16 mouse cellular contexts compared by ENCODE assay signal in the genomic region with DNA sequence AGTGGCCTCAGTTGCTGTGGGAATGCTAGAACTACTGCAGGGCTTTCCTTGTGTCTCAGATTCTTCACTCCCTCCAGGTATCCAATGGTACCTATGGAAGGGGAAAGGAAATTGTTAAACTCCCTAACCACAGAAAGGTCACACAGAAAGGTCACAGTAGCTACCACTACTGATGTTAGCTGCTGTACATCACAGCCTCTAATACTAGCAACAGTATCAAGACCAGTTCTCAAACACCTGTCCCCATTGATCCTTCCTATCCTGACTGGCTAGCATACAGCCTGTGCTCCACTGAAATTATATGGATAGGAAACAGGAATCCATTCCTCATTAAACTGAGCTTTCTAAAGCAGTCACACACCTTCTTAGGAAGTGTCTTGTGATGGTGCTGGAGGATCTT. TPM values are rescaled to one million over a fixed set of nuclear protein-coding genes. Genes with fewer than 3 reads are reported as not detected.
DNase-seq lines count a peak whose midpoint lies in the region; ATAC-seq lines count a peak whose summit lies in the region.
"Had no signal": no experiment of that assay in that cellular context is flagged by ENCODE, and none has a peak within 500 bp of the region (broad histone marks: within the 10 kb centered on the region; RNA-seq: fewer than 3 reads in every experiment).

No protein-coding gene starts in this region.

- ATAC-seq in hindbrain, embryonic 13.5 days (ENCODE audit: low FRiP score) = peak; percentile 37; the same call in 1 of the 2 replicates
- ATAC-seq in hindbrain, embryonic 16.5 days = no peak
- peak; percentile 61 for ATAC-seq in midbrain, embryonic 13.5 days
- ATAC-seq in midbrain, embryonic 15.5 days (replicated peaks) = no peak
- ATAC-seq in limb, embryonic 15.5 days (ENCODE audit: insufficient number of reproducible peaks, low FRiP score, low TSS enrichment, low read depth) = 0 out of 2 replicates have a peak, but pooled peaks have one; percentile 21
- 0 out of 2 replicates have a peak, but pooled peaks have one; percentile 16 for ATAC-seq in stomach, embryonic 16.5 days (ENCODE audit: insufficient read depth, low FRiP score)

- H3K4me3 ChIP-seq in hindbrain, embryonic 13.5 days = no peak overlapping the region
- no peak overlapping the region for H3K4me3 ChIP-seq in hindbrain, embryonic 16.5 days (ENCODE audit: low read length)
- no peak overlapping the region for H3K4me3 ChIP-seq in midbrain, embryonic 13.5 days (replicated peaks)
- no peak overlapping the region for H3K4me3 ChIP-seq in midbrain, embryonic 15.5 days
- H3K4me3 ChIP-seq in limb, embryonic 15.5 days = no peak overlapping the region
- H3K4me3 ChIP-seq in stomach, embryonic 16.5 days (replicated peaks; ENCODE audit: low read length) = no peak overlapping the region
- H3K4me3 ChIP-seq: left cerebral cortex, adult 2 months had no signal

- H3K9me3 ChIP-seq in hindbrain, embryonic 13.5 days = peaks cover 78% of the 10 kb centered on the region
- peaks cover 61% of the 10 kb centered on the region for H3K9me3 ChIP-seq in hindbrain, embryonic 16.5 days (ENCODE audit: control insufficient read depth, low read length)
- H3K9me3 ChIP-seq in midbrain, embryonic 13.5 days = peaks cover 76% of the 10 kb centered on the region
- H3K9me3 ChIP-seq in midbrain, embryonic 15.5 days = peaks cover 74% of the 10 kb centered on the region
- peaks cover 55% of the 10 kb centered on the region for H3K9me3 ChIP-seq in limb, embryonic 15.5 days
- peaks cover 55% of the 10 kb centered on the region for H3K9me3 ChIP-seq in stomach, embryonic 16.5 days (replicated peaks; ENCODE audit: control insufficient read depth, low read length)

- no peaks in the 10 kb centered on the region for H3K36me3 ChIP-seq in hindbrain, embryonic 13.5 days
- no peaks in the 10 kb centered on the region for H3K36me3 ChIP-seq in hindbrain, embryonic 16.5 days (ENCODE audit: control insufficient read depth, insufficient read depth, low read length)
- H3K36me3 ChIP-seq in midbrain, embryonic 13.5 days = no peaks in the 10 kb centered on the region
- H3K36me3 ChIP-seq in midbrain, embryonic 15.5 days (replicated peaks) = no peaks in the 10 kb centered on the region
- H3K36me3 ChIP-seq in limb, embryonic 15.5 days = no peaks in the 10 kb centered on the region
- no peaks in the 10 kb centered on the region for H3K36me3 ChIP-seq in stomach, embryonic 16.5 days (ENCODE audit: control insufficient read depth, insufficient read depth, low read length)

- no peaks in the 10 kb centered on the region for H3K27me3 ChIP-seq in hindbrain, embryonic 13.5 days
- no peaks in the 10 kb centered on the region for H3K27me3 ChIP-seq in hindbrain, embryonic 16.5 days (replicated peaks; ENCODE audit: control insufficient read depth, insufficient read depth, low read length)
- no peaks in the 10 kb centered on the region for H3K27me3 ChIP-seq in midbrain, embryonic 13.5 days
- no peaks in the 10 kb centered on the region for H3K27me3 ChIP-seq in midbrain, embryonic 15.5 days (replicated peaks)
- H3K27me3 ChIP-seq in limb, embryonic 15.5 days = no peaks in the 10 kb centered on the region
- H3K27me3 ChIP-seq in stomach, embryonic 16.5 days (ENCODE audit: control insufficient read depth, insufficient read depth, low read length) = no peaks in the 10 kb centered on the region

- H3K4me2 ChIP-seq in hindbrain, embryonic 13.5 days = no peak overlapping the region
- no peak overlapping the region for H3K4me2 ChIP-seq in hindbrain, embryonic 16.5 days (ENCODE audit: low read length)
- no peak overlapping the region for H3K4me2 ChIP-seq in midbrain, embryonic 13.5 days (replicated peaks)
- H3K4me2 ChIP-seq in midbrain, embryonic 15.5 days = no peak overlapping the region
- H3K4me2 ChIP-seq in limb, embryonic 15.5 days = no peak overlapping the region
- H3K4me2 ChIP-seq in stomach, embryonic 16.5 days (ENCODE audit: low read depth, low read length) = no peak overlapping the region

- DNase-seq in natural killer cell, adult 2 months (ENCODE audit: low spot score in 2 of 2) = no peak
- DNase-seq: cerebellum, adult 11-12 months; gastrocnemius, postnatal 36 days; kidney, adult 11 months; thymus, postnatal 36 days had no signal

- H3K27ac ChIP-seq in hindbrain, embryonic 13.5 days = no peak overlapping the region
- no peak overlapping the region for H3K27ac ChIP-seq in hindbrain, embryonic 16.5 days (ENCODE audit: low read depth, low read length)
- H3K27ac ChIP-seq in midbrain, embryonic 13.5 days = no peak overlapping the region
- no peak overlapping the region for H3K27ac ChIP-seq in midbrain, embryonic 15.5 days
- no peak overlapping the region for H3K27ac ChIP-seq in limb, embryonic 15.5 days
- no peak overlapping the region for H3K27ac ChIP-seq in stomach, embryonic 16.5 days (ENCODE audit: low read length)
- H3K27ac ChIP-seq: left cerebral cortex, adult 2 months; macrophage had no signal

- H3K4me1 ChIP-seq in hindbrain, embryonic 13.5 days (replicated peaks) = no peaks in the 10 kb centered on the region
- H3K4me1 ChIP-seq in hindbrain, embryonic 16.5 days (ENCODE audit: control insufficient read depth, insufficient read depth, low read depth, low read length) = no peaks in the 10 kb centered on the region
- H3K4me1 ChIP-seq in midbrain, embryonic 13.5 days (replicated peaks) = no peaks in the 10 kb centered on the region
- no peaks in the 10 kb centered on the region for H3K4me1 ChIP-seq in midbrain, embryonic 15.5 days
- no peaks in the 10 kb centered on the region for H3K4me1 ChIP-seq in limb, embryonic 15.5 days
- H3K4me1 ChIP-seq in stomach, embryonic 16.5 days (ENCODE audit: control insufficient read depth, insufficient read depth, low read length) = no peaks in the 10 kb centered on the region

- no peak overlapping the region for H3K9ac ChIP-seq in hindbrain, embryonic 13.5 days
- no peak overlapping the region for H3K9ac ChIP-seq in hindbrain, embryonic 16.5 days (ENCODE audit: low read depth, low read length)
- no peak overlapping the region for H3K9ac ChIP-seq in midbrain, embryonic 13.5 days (replicated peaks)
- no peak overlapping the region for H3K9ac ChIP-seq in midbrain, embryonic 15.5 days
- H3K9ac ChIP-seq in limb, embryonic 15.5 days = no peak overlapping the region
- no peak overlapping the region for H3K9ac ChIP-seq in stomach, embryonic 16.5 days (ENCODE audit: low read length)

RNA-seq across cellular contexts. Expression of a gene that starts 19.9 kb away (rescaled TPM):
- polyA plus RNA-seq in hindbrain, embryonic 13.5 days (2015; fragmentation: Nextera tagmentation; extraction: Ambion mirVana) = 0.47 and 0.68 TPM in 2 replicates
- polyA plus RNA-seq in hindbrain, embryonic 16.5 days (2015; fragmentation: Nextera tagmentation; extraction: Ambion mirVana) = 0.52 and 1.0 TPM in 2 replicates
- 0.63 and 0.75 TPM in 2 replicates for polyA plus RNA-seq in midbrain, embryonic 13.5 days (2015; fragmentation: Nextera tagmentation; extraction: Ambion mirVana)
- 0.65 and 0.86 TPM in 2 replicates for polyA plus RNA-seq in midbrain, embryonic 15.5 days (2015; fragmentation: Nextera tagmentation; extraction: Ambion mirVana)
- polyA plus RNA-seq in limb, embryonic 15.5 days (2015; fragmentation: Nextera tagmentation; extraction: Ambion mirVana) = 0.34 and 0.40 TPM in 2 replicates
- 0.20 and 0.25 TPM in 2 replicates for polyA plus RNA-seq in stomach, embryonic 16.5 days (2015; fragmentation: Nextera tagmentation; extraction: Ambion mirVana)
- polyA plus RNA-seq: large intestine, adult 2 months; liver, adult 2 months; macrophage; small intestine, adult 2 months had no signal

RNA-seq across cellular contexts. Expression of a gene that starts 27.9 kb away (rescaled TPM):
- 3.4 and 4.8 TPM in 2 replicates for polyA plus RNA-seq in hindbrain, embryonic 13.5 days (2015; fragmentation: Nextera tagmentation; extraction: Ambion mirVana)
- 4.4 and 5.2 TPM in 2 replicates for polyA plus RNA-seq in hindbrain, embryonic 16.5 days (2015; fragmentation: Nextera tagmentation; extraction: Ambion mirVana)
- 4.0 and 4.6 TPM in 2 replicates for polyA plus RNA-seq in midbrain, embryonic 13.5 days (2015; fragmentation: Nextera tagmentation; extraction: Ambion mirVana)
- polyA plus RNA-seq in midbrain, embryonic 15.5 days (2015; fragmentation: Nextera tagmentation; extraction: Ambion mirVana) = 3.9 and 4.3 TPM in 2 replicates
- 5.6 TPM in 2 replicates for polyA plus RNA-seq in limb, embryonic 15.5 days (2015; fragmentation: Nextera tagmentation; extraction: Ambion mirVana)
- 3.9 and 4.8 TPM in 2 replicates for polyA plus RNA-seq in stomach, embryonic 16.5 days (2015; fragmentation: Nextera tagmentation; extraction: Ambion mirVana)
- polyA plus RNA-seq: small intestine, adult 2 months had no signal

RNA-seq across cellular contexts. Expression of a gene that starts 33.0 kb away (rescaled TPM):
- polyA plus RNA-seq in hindbrain, embryonic 13.5 days (2015; fragmentation: Nextera tagmentation; extraction: Ambion mirVana) = 0.06 TPM in 1 of 2 replicates, not detected in the other
- 0.12 and 0.21 TPM in 2 replicates for polyA plus RNA-seq in hindbrain, embryonic 16.5 days (2015; fragmentation: Nextera tagmentation; extraction: Ambion mirVana)
- 0.07 TPM in 1 of 2 replicates, not detected in the other for polyA plus RNA-seq in midbrain, embryonic 13.5 days (2015; fragmentation: Nextera tagmentation; extraction: Ambion mirVana)
- polyA plus RNA-seq in midbrain, embryonic 15.5 days (2015; fragmentation: Nextera tagmentation; extraction: Ambion mirVana) = 0.10 TPM in 1 of 2 replicates, not detected in the other
- polyA plus RNA-seq in limb, embryonic 15.5 days (2015; fragmentation: Nextera tagmentation; extraction: Ambion mirVana) = 0.10 TPM in 1 of 2 replicates, not detected in the other
- 0.19 and 0.32 TPM in 2 replicates for polyA plus RNA-seq in stomach, embryonic 16.5 days (2015; fragmentation: Nextera tagmentation; extraction: Ambion mirVana)
- polyA plus RNA-seq: large intestine, adult 2 months; liver, adult 2 months; macrophage; small intestine, adult 2 months had no signal

Comparison
In these comparisons a context has a peak if more than half of its experiments do, and no peak if none do; other contexts are left out.
1. ATAC-seq: peak in hindbrain, embryonic 13.5 days (single experiment), midbrain, embryonic 13.5 days (single experiment), limb, embryonic 15.5 days (single experiment) and stomach, embryonic 16.5 days (single experiment); none in hindbrain, embryonic 16.5 days (single experiment) and midbrain, embryonic 15.5 days (single experiment).